Mouse (Mus musculus): Measurements from ENCODE around the gene Smoc1. TPM values are rescaled to one million over a fixed set of nuclear protein-coding genes. Genes with fewer than 3 reads are reported as not detected.

The Smoc1 gene
- total and polyA plus RNA-seq, 2 experiments from 2014 or later = 24.5 to 28.7 TPM

DNA sequence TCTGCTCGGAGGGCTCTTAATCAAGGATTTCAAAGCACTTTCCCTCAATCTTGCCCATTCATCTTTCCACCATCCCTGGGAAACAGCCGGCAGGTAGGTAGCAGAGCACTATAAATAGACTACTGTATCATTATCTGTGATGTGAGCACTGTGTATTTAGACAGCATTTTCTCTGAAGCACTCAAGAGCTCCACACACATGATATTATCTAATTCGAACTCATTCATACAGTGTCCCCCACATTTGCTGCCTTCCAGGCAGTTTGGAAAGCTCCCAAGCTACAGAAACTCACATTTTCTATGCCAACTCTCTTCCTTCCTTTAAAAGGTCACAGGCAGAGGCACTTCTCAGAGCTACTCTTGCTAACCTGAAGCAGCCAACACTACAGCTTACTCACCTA, 200.0 kb downstream of the Smoc1 start:
- Histone ChIP-seq H3K9ac (replicated peaks; ENCODE audit: low read length, poor library complexity, severe bottlenecking) (no peak overlapping the region), H3K4me1 (ENCODE audit: insufficient read depth, low read length) (peaks cover 21% of the 10 kb centered on the region), H3K4me2 (ENCODE audit: low read depth, low read length, poor library complexity, severe bottlenecking) (no peak overlapping the region), H3K27me3 (ENCODE audit: insufficient read depth, low read length) (no peaks in the 10 kb centered on the region), H3K36me3 (ENCODE audit: insufficient read depth, low read length) (no peaks in the 10 kb centered on the region), H3K27ac (ENCODE audit: low read depth, low read length) (peak overlapping the region; percentile 26; the same call in 1 of the 2 replicates), H3K4me3 (ENCODE audit: low read depth, low read length) (no peak overlapping the region), H3K9me3 (ENCODE audit: low read length) (no peaks in the 10 kb centered on the region)
- 42% methylated on average over 3 of the region's 3 CpGs for WGBS
- DNase-seq (ENCODE audit: low spot score) = peak; percentile 25
- ATAC-seq (ENCODE audit: low FRiP score) = no peak
- TF ChIP-seq CTCF (IDR thresholded peaks at IDR 0.05) = no peak

DNA sequence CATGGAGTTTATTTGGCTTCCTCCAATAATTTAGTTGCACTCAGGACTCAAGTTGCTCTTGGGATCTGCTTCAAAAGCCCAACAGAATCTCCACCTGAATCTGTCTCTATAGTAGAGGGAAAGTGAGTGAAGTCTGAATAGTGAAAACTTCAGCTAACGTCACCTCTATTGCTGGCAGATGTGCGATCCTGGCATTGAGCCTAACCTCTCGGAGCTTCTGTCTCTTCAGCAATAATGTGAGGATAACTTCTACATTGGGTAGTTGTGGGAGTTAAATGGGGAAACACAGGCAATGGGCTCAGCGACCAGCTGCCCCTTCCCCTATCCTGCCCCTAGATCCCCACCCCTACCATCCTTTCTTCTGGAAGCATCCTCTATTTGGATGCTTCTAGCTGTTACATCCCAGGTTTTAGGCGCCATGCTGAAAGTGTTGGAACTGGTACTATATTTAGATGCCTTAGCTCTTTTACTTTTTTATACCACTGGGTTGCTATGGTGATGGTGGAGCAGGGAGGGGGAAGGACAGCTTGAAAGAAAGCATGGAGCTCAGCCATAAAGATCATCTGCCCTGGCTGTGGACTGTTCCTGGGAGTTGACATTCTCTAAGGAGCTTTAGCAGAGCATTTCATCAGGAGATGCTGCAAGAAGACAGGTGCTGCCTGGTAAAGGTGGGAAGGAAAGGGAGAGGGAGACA, 201.3 kb downstream of the Smoc1 start:
- WGBS = 44% methylated on average over 5 of the region's 5 CpGs
- H3K27ac ChIP-seq (ENCODE audit: low read depth, low read length) = peak overlapping the region; percentile 65

DNA sequence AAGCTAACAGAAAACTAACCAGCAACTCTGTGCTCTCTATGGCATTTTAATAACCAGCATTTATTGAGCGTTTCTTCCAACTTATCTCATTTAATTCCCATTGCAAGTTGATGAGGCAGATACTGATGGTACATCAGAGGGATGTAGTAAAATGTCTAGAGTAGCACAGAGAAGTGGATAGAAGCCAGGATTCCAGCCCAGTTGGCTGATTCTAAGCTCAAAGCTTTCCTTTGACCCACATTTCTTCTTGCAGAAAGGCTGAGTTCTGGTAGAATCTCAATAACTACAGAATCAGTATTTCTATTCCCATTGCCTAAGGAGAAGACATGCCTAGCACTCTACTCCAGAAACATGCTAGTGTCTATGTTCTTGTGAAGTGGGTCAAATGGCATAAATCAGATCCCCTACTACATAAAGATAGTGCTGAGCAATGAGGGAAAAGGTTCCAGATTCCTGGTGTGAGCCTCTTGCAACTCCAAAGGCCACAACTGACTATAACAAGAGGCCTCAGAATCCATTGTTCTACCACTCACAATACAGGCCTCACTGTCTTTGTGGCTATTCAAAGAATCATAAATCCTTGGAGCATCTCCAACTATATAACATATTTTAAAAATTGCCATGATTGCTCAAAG, 207.3 kb downstream of the Smoc1 start:
- Histone ChIP-seq H3K27me3 (ENCODE audit: insufficient read depth, low read length) (no peaks in the 10 kb centered on the region), H3K9ac (replicated peaks; ENCODE audit: low read length, poor library complexity, severe bottlenecking) (no peak overlapping the region), H3K27ac (ENCODE audit: low read depth, low read length) (no peak overlapping the region), H3K4me3 (ENCODE audit: low read depth, low read length) (no peak overlapping the region), H3K4me2 (ENCODE audit: low read depth, low read length, poor library complexity, severe bottlenecking) (no peak overlapping the region), H3K9me3 (ENCODE audit: low read length) (no peaks in the 10 kb centered on the region), H3K4me1 (ENCODE audit: insufficient read depth, low read length) (no peaks in the 10 kb centered on the region; the same call in 1 of the 2 replicates), H3K36me3 (ENCODE audit: insufficient read depth, low read length) (no peaks in the 10 kb centered on the region)
- ATAC-seq (ENCODE audit: low FRiP score) = no peak
- no peak for DNase-seq (ENCODE audit: low spot score)
- WGBS = 81% methylated on average over 1 of the region's 1 CpGs
- TF ChIP-seq CTCF (IDR thresholded peaks at IDR 0.05) = no peak

More for the DNA sequence above, 201.3 kb downstream of the Smoc1 start:
- no peaks in the 10 kb centered on the region for H3K27me3 ChIP-seq (ENCODE audit: insufficient read depth, low read length)
- no peak overlapping the region for H3K4me3 ChIP-seq (ENCODE audit: low read depth, low read length)
- no peaks in the 10 kb centered on the region for H3K9me3 ChIP-seq (ENCODE audit: low read length)
- H3K9ac ChIP-seq (replicated peaks; ENCODE audit: low read length, poor library complexity, severe bottlenecking) = no peak overlapping the region
- H3K4me2 ChIP-seq (ENCODE audit: low read depth, low read length, poor library complexity, severe bottlenecking) = peak overlapping the region; percentile 16
- ATAC-seq (ENCODE audit: low FRiP score) (peak; percentile 84), DNase-seq (ENCODE audit: low spot score) (peak; percentile 75)
- H3K36me3 ChIP-seq (ENCODE audit: insufficient read depth, low read length) = no peaks in the 10 kb centered on the region
- H3K4me1 ChIP-seq (ENCODE audit: insufficient read depth, low read length) = peaks cover 21% of the 10 kb centered on the region
- TF ChIP-seq CTCF (IDR thresholded peaks at IDR 0.05) = no peak

DNA sequence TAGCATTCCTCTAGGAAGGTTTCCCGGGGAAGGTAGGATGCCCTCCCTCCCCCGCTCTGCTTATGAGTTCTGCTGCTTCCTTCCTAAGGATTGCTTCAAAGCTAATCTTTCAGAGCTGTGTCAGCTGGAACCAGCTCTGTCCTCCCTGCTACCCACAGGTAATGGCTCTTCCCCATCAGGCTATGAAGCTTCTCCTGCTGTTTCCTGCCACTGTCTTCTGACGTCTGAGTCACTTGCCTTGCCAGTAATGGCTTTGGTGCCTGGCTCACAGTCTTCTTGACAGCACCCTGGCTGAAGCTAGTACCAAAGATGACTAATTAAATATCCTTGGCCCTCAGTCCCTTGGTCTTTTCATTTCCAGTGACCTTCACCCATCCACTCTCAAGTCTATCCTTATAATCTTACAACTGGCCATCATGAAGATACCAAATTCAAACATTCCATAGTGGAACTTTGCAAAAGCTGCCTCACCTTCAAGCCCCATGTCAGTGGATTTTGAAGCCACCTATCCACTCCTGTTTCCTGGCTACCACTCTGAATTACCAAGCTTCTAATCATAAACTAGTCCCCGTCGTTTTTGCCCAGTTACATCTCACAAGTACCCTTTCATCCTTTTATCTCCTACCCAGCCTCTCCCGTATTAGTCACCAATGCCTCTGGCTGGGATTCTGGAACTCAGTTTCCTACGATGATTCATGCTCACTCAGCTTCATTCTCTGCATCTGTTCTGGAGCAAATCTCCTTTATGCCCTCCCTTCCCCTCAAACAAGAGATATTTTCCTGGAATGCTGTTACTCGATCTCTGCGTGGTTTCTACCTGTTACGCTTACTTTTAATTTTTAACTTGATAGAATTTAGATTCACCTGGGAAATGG, 209.1 kb downstream of the Smoc1 start:
- ATAC-seq (ENCODE audit: low FRiP score) = no peak
- no peaks in the 10 kb centered on the region for H3K4me1 ChIP-seq (ENCODE audit: insufficient read depth, low read length)
- no peak overlapping the region for H3K4me3 ChIP-seq (ENCODE audit: low read depth, low read length)
- no peak for DNase-seq (ENCODE audit: low spot score)
- H3K9me3 ChIP-seq (ENCODE audit: low read length) = no peaks in the 10 kb centered on the region
- H3K4me2 ChIP-seq (ENCODE audit: low read depth, low read length, poor library complexity, severe bottlenecking) = no peak overlapping the region
- H3K36me3 ChIP-seq (ENCODE audit: insufficient read depth, low read length) = no peaks in the 10 kb centered on the region
- H3K9ac ChIP-seq (replicated peaks; ENCODE audit: low read length, poor library complexity, severe bottlenecking) = no peak overlapping the region
- no peak overlapping the region for H3K27ac ChIP-seq (ENCODE audit: low read depth, low read length)
- WGBS = 84% methylated on average over 10 of the region's 10 CpGs
- H3K27me3 ChIP-seq (ENCODE audit: insufficient read depth, low read length) = no peaks in the 10 kb centered on the region
- TF ChIP-seq CTCF (IDR thresholded peaks at IDR 0.05) = no peak

Small RNA genes within 50 kb of the gene (microRNA-seq; reads per million reads assigned to microRNA genes)
- gene Mir3067 (ENCODE audit: borderline number of aligned reads) = 7.0 reads per million, percentile 14 among the genes with 10 or more reads in this experiment

Other genes with a start within 250 kb of the Smoc1 start
- gene Susd6, start 236.3 kb upstream of the Smoc1 start, total RNA-seq (2014; rRNA removed) = 17.3 and 22.5 TPM in 2 replicates
- 6.4 and 7.4 TPM in 2 replicates for gene Susd6, start 236.3 kb upstream of the Smoc1 start, polyA plus RNA-seq (2015; fragmentation: Nextera tagmentation; extraction: Ambion mirVana)
- gene Srsf5, start 81.3 kb upstream of the Smoc1 start, total RNA-seq (2014; rRNA removed) = 252 and 341 TPM in 2 replicates
- 422 and 475 TPM in 2 replicates for gene Srsf5, start 81.3 kb upstream of the Smoc1 start, polyA plus RNA-seq (2015; fragmentation: Nextera tagmentation; extraction: Ambion mirVana)
- not detected in 2 replicates for gene Slc10a1, start 58.1 kb upstream of the Smoc1 start, total RNA-seq (2014; rRNA removed)
- gene Slc10a1, start 58.1 kb upstream of the Smoc1 start, polyA plus RNA-seq (2015; fragmentation: Nextera tagmentation; extraction: Ambion mirVana) = 0.12 TPM in 1 of 2 replicates, not detected in the other

All from midbrain, postnatal 0 days (tissue).